Mouse (Mus musculus) ovary, postnatal 10 days (tissue): ENCODE results near the gene Cfp.

Experiments
- DNase-seq: peaks from one replicate; pipeline ENCODE4 v3.0.0; 2022; ENCODE audit warnings: low spot score

The Cfp gene

GRCm38 (mm10) chrX:20931364-20931763 is at the start of gene Cfp:
Gene Cfp (minus strand): TSS chrX:20931555.
- DNase-seq = no peak

GRCm38 (mm10) chrX:20980901-20981300 is 49.5 kb upstream of the Cfp start:
- DNase-seq = no peak

- DNase-seq = peak; percentile 60
Measured at GRCm38 (mm10) chrX:20961477-20962378, 30.4 kb upstream of the Cfp start, which contains the start of gene Uxt. Gene Uxt (minus strand): TSS chrX:20962017.

GRCm38 (mm10) chrX:20950191-20950880 is 19.0 kb upstream of the Cfp start, which contains the start of gene Elk1:
Gene Elk1 (minus strand): TSS chrX:20950608.
- peak; percentile 40 for DNase-seq

- no peak for DNase-seq
Measured at GRCm38 (mm10) chrX:20946055-20946454, 14.7 kb upstream of the Cfp start.

GRCm38 (mm10) chrX:20931963-20932362 is 608 bp upstream of the Cfp start:
- DNase-seq = no peak

GRCm38 (mm10) chrX:20929859-20930258 is 1.5 kb downstream of the Cfp start:
- DNase-seq = no peak

- no peak for DNase-seq
Measured at GRCm38 (mm10) chrX:20924976-20925375, 6.4 kb downstream of the Cfp start.

GRCm38 (mm10) chrX:20923506-20923905 is 7.8 kb downstream of the Cfp start:
- DNase-seq = no peak

- DNase-seq = no peak
Measured at GRCm38 (mm10) chrX:20921366-20921765, 10.0 kb downstream of the Cfp start.

- peak; percentile 27 for DNase-seq
Measured at GRCm38 (mm10) chrX:20920844-20921364, 10.5 kb downstream of the Cfp start, which contains the start of gene Syn1. Gene Syn1 (minus strand): TSS chrX:20921004.

- DNase-seq = no peak
Measured at GRCm38 (mm10) chrX:20920249-20920843, 11.0 kb downstream of the Cfp start.

GRCm38 (mm10) chrX:20915075-20915474 is 16.3 kb downstream of the Cfp start:
- no peak for DNase-seq

- no peak for DNase-seq
Measured at GRCm38 (mm10) chrX:20913726-20914125, 17.6 kb downstream of the Cfp start.

- no peak for DNase-seq
Measured at GRCm38 (mm10) chrX:20910074-20910473, 21.3 kb downstream of the Cfp start.
